Mouse (Mus musculus): ENCODE measurements around the gene Pglyrp4. TPM values are rescaled to one million over a fixed set of nuclear protein-coding genes. Genes with fewer than 3 reads are reported as not detected.
"Not testable (repeated sequence)": the region's sequence is repeated elsewhere in the genome, so short reads cannot be mapped to it uniquely, and the experiment has no call there.

The Pglyrp4 gene
- 0.04 TPM for polyA plus RNA-seq (2021)

DNA sequence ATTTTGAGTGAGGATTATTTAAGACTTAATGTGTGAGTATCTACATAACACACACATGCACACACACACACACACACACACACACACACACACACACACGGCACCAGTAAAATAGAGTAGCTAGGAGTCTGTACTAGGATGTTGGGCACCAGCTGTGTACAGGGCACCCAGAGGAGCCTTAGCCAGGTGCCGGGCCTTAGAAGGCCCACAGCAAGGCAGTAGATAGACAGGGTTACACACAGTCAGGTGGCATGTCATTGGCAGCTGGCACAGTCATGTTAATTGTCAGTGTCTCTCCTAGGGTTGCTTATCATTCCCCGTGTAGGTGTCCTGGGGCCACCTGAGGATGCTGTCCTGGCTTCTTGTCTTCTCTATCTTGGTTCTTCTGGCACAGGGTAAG is at the start of gene Pglyrp4:
Gene Pglyrp4, plus strand, starts transcription at position 301 of the 400 bp plus-strand sequence.
- TF ChIP-seq CTCF (IDR thresholded peaks at IDR 0.05), result no peak
- in situ Hi-C loops (cut with MboI; ENCODE audit: low pct_unique_long_range_greater_than_20kb), result no loop called here
- peaks cover 52% of the 10 kb centered on the region for H3K27me3 ChIP-seq
- ATAC-seq (no peak), DNase-seq (ENCODE audit: low read depth, low spot score) (no peak)
- ChIA-PET POLR2A (no interaction called here), CTCF (interaction anchor here (1.7 kb wide), 1 partner anchor 17 kb away, joined by 3 read pairs; no protein-coding TSS in a partner anchor)

DNA sequence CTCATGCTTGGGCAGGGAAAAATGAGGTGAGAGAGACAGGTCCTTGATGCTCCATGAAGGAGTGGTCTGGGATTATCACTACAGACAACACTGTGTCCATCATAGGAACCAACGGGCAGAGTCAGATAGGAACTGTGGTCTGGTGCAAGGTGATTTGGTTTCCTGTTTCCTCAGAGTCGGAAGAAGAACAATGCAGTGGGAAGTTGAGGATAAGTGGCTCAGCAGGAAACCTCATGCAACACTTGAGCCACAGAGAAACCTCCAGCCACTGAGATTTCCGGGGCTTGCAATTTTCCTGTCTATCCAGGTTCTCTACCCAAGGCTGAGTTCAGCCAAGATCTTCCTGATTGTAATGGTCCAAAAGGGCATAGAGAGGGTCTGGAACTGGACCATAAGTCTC is 48.0 kb upstream of the Pglyrp4 start:
- H3K27me3 ChIP-seq, result peaks cover 50% of the 10 kb centered on the region
- POLR2A ChIA-PET, result no interaction called here
- no peak for ATAC-seq
- DNase-seq (ENCODE audit: low read depth, low spot score), result no peak
- CTCF ChIA-PET, result interaction anchor here (1.3 to 2.5 kb wide), 2 partner anchors 25 to 31 kb away, joined by 3 to 11 read pairs; partner anchors contain the start of gene S100a7a
- no peak for TF ChIP-seq CTCF (IDR thresholded peaks at IDR 0.05)
- in situ Hi-C loops (cut with MboI; ENCODE audit: low pct_unique_long_range_greater_than_20kb), result no loop called here

DNA sequence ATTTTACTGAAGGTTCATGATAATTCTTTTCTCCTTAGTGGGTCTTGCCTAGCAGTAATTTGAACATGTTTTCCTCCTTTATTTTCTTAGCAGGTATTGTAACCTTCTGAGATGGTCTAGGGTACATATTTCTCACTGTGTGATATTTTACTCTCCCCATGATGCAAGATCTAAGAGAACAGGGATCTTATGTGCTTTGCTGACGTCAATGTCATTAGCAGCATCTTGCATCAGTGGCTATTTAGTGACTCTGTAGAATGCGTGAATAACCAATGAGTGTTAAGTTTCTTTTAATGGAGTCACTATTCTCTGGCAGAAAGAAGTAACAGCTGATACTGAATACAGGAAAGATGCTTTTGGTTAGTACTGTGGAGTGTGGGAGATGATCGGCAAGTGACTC is 42.8 kb upstream of the Pglyrp4 start:
- POLR2A ChIA-PET, result no interaction called here
- no peak for TF ChIP-seq CTCF (IDR thresholded peaks at IDR 0.05)
- H3K27me3 ChIP-seq, result peaks cover 58% of the 10 kb centered on the region
- in situ Hi-C loops (cut with MboI; ENCODE audit: low pct_unique_long_range_greater_than_20kb), result no loop called here
- CTCF ChIA-PET, result interaction anchor here (1.1 to 1.3 kb wide), 2 partner anchors 24 to 26 kb away, joined by 3 to 5 read pairs; no protein-coding TSS in a partner anchor
- ATAC-seq, result no peak
- DNase-seq (ENCODE audit: low read depth, low spot score), result no peak

GRCm38 (mm10) chr3:90686835-90687234 is 39.9 kb upstream of the Pglyrp4 start:
- CTCF ChIA-PET, result interaction anchor here (1.1 to 2.9 kb wide), 2 partner anchors 15 to 23 kb away, joined by 3 to 9 read pairs; no protein-coding TSS in a partner anchor
- in situ Hi-C loops (cut with MboI; ENCODE audit: low pct_unique_long_range_greater_than_20kb), result no loop called here
- TF ChIP-seq CTCF (IDR thresholded peaks at IDR 0.05), result no peak
- ATAC-seq (no peak), DNase-seq (ENCODE audit: low read depth, low spot score) (no peak)
- POLR2A ChIA-PET, result no interaction called here
- peaks cover 67% of the 10 kb centered on the region for H3K27me3 ChIP-seq

- no peak for DNase-seq (ENCODE audit: low read depth, low spot score)
- CTCF ChIA-PET, result no interaction called here
- no peak for TF ChIP-seq CTCF (IDR thresholded peaks at IDR 0.05)
- H3K27me3 ChIP-seq, result peaks cover 83% of the 10 kb centered on the region
- ATAC-seq, result no peak
- POLR2A ChIA-PET, result no interaction called here
- in situ Hi-C loops (cut with MboI; ENCODE audit: low pct_unique_long_range_greater_than_20kb), result no loop called here
Measured at GRCm38 (mm10) chr3:90693496-90693895, 33.2 kb upstream of the Pglyrp4 start.

- TF ChIP-seq CTCF (IDR thresholded peaks at IDR 0.05), result no peak
- ATAC-seq (no peak), DNase-seq (ENCODE audit: low read depth, low spot score) (no peak)
- ChIA-PET CTCF (interaction anchor here (1.4 to 5.1 kb wide), 2 partner anchors 10 to 14 kb away, joined by 4 to 34 read pairs; no protein-coding TSS in a partner anchor), POLR2A (interaction anchor here (1.5 kb wide), 1 partner anchor 13 kb away, joined by 6 read pairs; no protein-coding TSS in a partner anchor)
- H3K27me3 ChIP-seq, result peaks cover 82% of the 10 kb centered on the region
- in situ Hi-C loops (cut with MboI; ENCODE audit: low pct_unique_long_range_greater_than_20kb), result no loop called here
Measured at GRCm38 (mm10) chr3:90695613-90696012, 31.1 kb upstream of the Pglyrp4 start, which contains the start of gene S100a9. Gene S100a9, minus strand, starts transcription at chr3:90695721.

DNA sequence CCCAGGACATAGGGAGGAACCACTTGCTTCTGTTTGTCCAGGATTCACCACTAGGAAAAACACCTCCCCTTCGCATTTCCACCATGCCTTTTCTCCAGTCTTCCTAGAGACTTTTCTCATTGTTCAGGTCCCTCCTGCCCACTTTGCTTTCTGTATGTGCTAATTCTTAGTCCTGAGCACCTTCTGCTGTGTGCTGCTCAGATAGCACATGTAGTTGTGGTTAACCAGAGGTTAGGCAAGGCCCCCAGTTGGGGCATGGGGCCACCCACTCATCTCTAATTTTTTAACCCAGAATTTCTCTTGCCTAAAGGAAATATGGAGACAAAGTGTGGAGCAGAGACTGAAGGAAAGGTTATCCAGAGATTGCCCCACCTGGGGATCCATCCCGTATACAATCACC is 24.5 kb upstream of the Pglyrp4 start:
- TF ChIP-seq CTCF (IDR thresholded peaks at IDR 0.05), result no peak
- POLR2A ChIA-PET, result no interaction called here
- in situ Hi-C loops (cut with MboI; ENCODE audit: low pct_unique_long_range_greater_than_20kb), result loop anchor here (10.0 kb wide), 1 partner anchor 287 kb away; no protein-coding TSS in a partner anchor
- CTCF ChIA-PET, result interaction anchor here (2.4 kb wide), 1 partner anchor 8 kb away, joined by 11 read pairs; no protein-coding TSS in a partner anchor
- H3K27me3 ChIP-seq, result peaks cover 64% of the 10 kb centered on the region
- DNase-seq (ENCODE audit: low read depth, low spot score), result no peak
- ATAC-seq, result no peak

DNA sequence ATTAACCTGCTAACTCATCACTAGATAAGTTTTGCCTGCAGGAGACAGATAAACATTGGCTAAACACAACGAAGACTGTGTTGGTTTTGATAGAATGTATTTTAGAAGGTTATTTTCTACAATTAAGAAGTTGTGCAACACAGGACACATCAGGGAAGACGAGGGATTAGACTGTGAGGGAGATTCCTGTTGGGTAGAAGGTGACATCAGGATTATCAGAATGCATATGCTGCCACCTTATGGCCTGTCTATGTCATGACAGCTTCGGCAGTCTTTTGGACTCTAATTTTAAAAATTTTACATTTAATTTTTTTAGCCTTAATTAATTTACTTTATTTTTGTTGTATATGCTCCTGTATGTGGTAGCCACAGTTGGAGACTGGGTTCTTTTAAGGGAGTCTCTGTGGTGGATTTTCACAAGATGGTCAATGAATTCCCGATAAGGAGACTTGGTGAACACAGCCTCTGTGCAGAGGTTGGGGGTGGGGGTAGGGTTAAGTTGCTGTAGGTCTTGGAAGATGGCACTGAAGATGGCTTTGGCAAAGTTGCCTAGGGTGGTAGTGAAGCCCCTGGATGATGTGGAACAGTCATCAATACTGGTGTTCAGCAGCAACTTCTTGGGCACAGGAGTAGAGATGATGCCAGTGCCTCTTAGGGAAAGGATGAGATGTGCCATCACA is 18.0 kb upstream of the Pglyrp4 start:
- H3K27me3 ChIP-seq, result peaks cover 43% of the 10 kb centered on the region
- ChIA-PET POLR2A (interaction anchor here (0.6 to 1.9 kb wide), 3 partner anchors 13 to 143 kb away, joined by 3 to 6 read pairs (median 3); partner anchors contain the start of gene S100a9), CTCF (interaction anchor here (0.8 to 6.0 kb wide), 22 partner anchors 8 to 295 kb away, joined by 3 to 50 read pairs (median 8); partner anchors contain the start of genes S100a7a, S100a8, S100a9 and Snapin)
- in situ Hi-C loops (cut with MboI; ENCODE audit: low pct_unique_long_range_greater_than_20kb), result loop anchor here (5.0 to 10.0 kb wide), 3 partner anchors 51 to 294 kb away; partner anchors contain the start of gene Snapin
- DNase-seq (ENCODE audit: low read depth, low spot score), result peak; percentile 30
- peak; percentile 59 for ATAC-seq
- peak; percentile 90 for TF ChIP-seq CTCF (IDR thresholded peaks at IDR 0.05)

- CTCF ChIA-PET, result interaction anchor here (0.9 to 6.0 kb wide), 41 partner anchors 9 to 296 kb away, joined by 3 to 50 read pairs (median 6); partner anchors contain the start of genes Ilf2, Pglyrp4, S100a7a and S100a8
- DNase-seq (ENCODE audit: low read depth, low spot score) (peak; percentile 68), ATAC-seq (peak; percentile 90)
- POLR2A ChIA-PET, result interaction anchor here (0.5 to 1.9 kb wide), 2 partner anchors 14 to 312 kb away, joined by 3 to 6 read pairs; partner anchors contain the start of gene S100a9
- in situ Hi-C loops (cut with MboI; ENCODE audit: low pct_unique_long_range_greater_than_20kb), result loop anchor here (5.0 to 10.0 kb wide), 3 partner anchors 53 to 295 kb away; partner anchors contain the start of gene Snapin
- peak; percentile 100 for TF ChIP-seq CTCF (IDR thresholded peaks at IDR 0.05)
- H3K27me3 ChIP-seq, result peaks cover 44% of the 10 kb centered on the region
Measured at GRCm38 (mm10) chr3:90709591-90710460, 16.9 kb upstream of the Pglyrp4 start.

- no peak for DNase-seq (ENCODE audit: low read depth, low spot score)
- ChIA-PET POLR2A (no interaction called here), CTCF (interaction anchor here (1.0 kb wide), 1 partner anchor 61 kb away, joined by 3 read pairs; no protein-coding TSS in a partner anchor)
- H3K27me3 ChIP-seq, result peaks cover 34% of the 10 kb centered on the region
- in situ Hi-C loops (cut with MboI; ENCODE audit: low pct_unique_long_range_greater_than_20kb), result no loop called here
- ATAC-seq, result no peak
- no peak for TF ChIP-seq CTCF (IDR thresholded peaks at IDR 0.05)
Measured at GRCm38 (mm10) chr3:90749658-90750057, 23.0 kb downstream of the Pglyrp4 start.

- H3K27me3 ChIP-seq; POLR2A ChIA-PET; DNase-seq (ENCODE audit: low read depth, low spot score): not testable (repeated sequence)
Measured at GRCm38 (mm10) chr3:90777776-90778175, 51.1 kb downstream of the Pglyrp4 start, which contains the start of gene Gm5849. Gene Gm5849, minus strand, starts transcription at chr3:90777876.

More at GRCm38 (mm10) chr3:90777776-90778175, 51.1 kb downstream of the Pglyrp4 start, which contains the start of gene Gm5849:
- ATAC-seq; CTCF ChIA-PET; in situ Hi-C loops (cut with MboI; ENCODE audit: low pct_unique_long_range_greater_than_20kb): not testable (repeated sequence)
